Mouse (Mus musculus) lung, postnatal 0 days (tissue): ENCODE data around the gene Cog5.

ENCODE experiments used
- CTCF ChIP-seq: IDR thresholded peaks from 2 replicates; pipeline ENCODE4 v1.5.1; 2016; ENCODE audit warnings: antibody characterized with exemption, mild to moderate bottlenecking
- EP300 ChIP-seq: IDR thresholded peaks from 2 replicates; pipeline ENCODE4 v1.6.1; 2016; ENCODE audit warnings: antibody characterized with exemption, mild to moderate bottlenecking, control low read depth

GRCm38 (mm10) chr12:31939026-31939425 is 284.4 kb downstream of the Cog5 start:
- no peak for TF ChIP-seq CTCF
- TF ChIP-seq EP300 = no peak
